Mouse (Mus musculus): Measurements from ENCODE around the gene Gm2431. TPM values are rescaled to one million over a fixed set of nuclear protein-coding genes. Genes with fewer than 3 reads are reported as not detected.
"Not testable (repeated sequence)": the region's sequence is repeated elsewhere in the genome, so short reads cannot be mapped to it uniquely, and the experiment has no call there.

Gene Gm2431
- polyA plus RNA-seq, 1 experiment from 2014 or later: not detected

DNA sequence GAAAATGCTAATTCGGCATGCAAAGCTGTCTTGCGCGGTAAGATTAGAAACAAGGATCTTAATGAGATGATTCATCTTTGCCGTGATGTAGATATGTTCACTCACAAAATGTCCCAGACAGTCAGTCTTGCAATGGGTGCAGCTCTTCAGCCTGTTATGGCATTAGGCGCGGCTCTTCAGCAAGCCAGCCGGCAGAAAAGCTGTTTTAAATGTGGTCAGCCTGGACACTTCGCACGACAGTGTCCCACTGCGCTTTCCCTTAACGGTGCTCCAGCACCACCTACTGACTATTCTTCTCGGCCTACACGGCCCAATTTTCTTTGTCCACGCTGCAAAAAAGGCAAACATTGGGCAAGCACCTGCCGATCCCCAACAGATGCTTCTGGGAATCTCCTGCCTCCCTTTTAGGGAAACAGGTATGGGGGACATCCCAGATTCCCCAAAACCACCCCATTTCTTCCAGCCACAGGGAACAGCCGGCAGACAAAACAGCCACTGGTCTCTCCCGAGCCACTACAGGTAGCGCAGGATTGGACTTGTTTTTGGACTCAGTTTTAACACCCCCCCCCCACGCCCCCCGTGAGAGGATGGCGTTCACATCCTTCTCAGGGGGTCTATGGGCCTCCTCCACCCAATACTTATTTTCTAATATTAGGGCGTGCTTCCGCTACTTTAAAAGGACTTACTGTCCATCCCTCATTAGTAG lies 27.1 kb upstream of the Gm2431 start:
- H3K27ac ChIP-seq (replicated peaks in 1 of 2; ENCODE audit: control insufficient read depth in 1 of 2, insufficient read depth in 1 of 2, low read depth in 2 of 2, low read length in 2 of 2): peak overlapping the region; percentile 47 to 90; a peak in 3 of 4 replicates
- peaks cover 7% of the 10 kb centered on the region in 2 experiments for H3K4me1 ChIP-seq (ENCODE audit: control insufficient read depth in 2 of 2, insufficient read depth in 2 of 2, low read length in 2 of 2)
- H3K9me3 ChIP-seq (ENCODE audit: control insufficient read depth, low read length): no peaks in the 10 kb centered on the region
- no peaks in the 10 kb centered on the region for H3K36me3 ChIP-seq (ENCODE audit: control insufficient read depth, insufficient read depth, low read length)
- peak overlapping the region; percentile 89 for H3K9ac ChIP-seq (ENCODE audit: low read length)
- ATAC-seq (ENCODE audit: insufficient number of reproducible peaks, insufficient read depth, low FRiP score, low read depth): no peak
- peak overlapping the region; percentile 32 to 58 for H3K4me3 ChIP-seq (ENCODE audit: control insufficient read depth in 1 of 2, insufficient read depth in 1 of 2, low read depth in 1 of 2, low read length in 2 of 2)
- H3K4me2 ChIP-seq (ENCODE audit: low read length): peak overlapping the region; percentile 95
- no peaks in the 10 kb centered on the region for H3K27me3 ChIP-seq (ENCODE audit: control insufficient read depth, insufficient read depth, low read length)
- WGBS: 20% methylated on average over 23 of the region's 23 CpGs

DNA sequence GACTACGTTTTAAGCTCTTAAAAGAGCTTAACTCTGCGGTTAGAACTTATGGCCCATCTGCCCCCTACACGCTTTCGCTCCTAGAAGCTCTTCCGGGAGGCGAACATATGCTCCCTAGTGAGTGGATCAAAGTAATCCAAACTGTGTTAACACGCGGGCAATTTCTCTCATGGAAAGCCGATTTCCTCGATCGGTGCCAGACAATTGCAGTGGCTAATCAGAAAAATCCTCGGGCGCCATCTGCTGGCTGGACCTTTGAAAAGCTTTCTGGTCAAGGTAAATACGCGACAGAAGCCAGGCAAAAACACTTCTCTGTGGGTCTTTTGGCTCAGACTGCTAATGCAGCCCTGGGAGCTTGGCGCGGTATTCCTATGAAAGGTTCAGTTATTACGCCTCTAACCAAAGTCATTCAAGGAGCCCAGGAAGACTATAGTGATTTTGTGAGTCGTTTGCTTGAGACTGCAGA lies 26.5 kb upstream of the Gm2431 start:
- Histone ChIP-seq H3K9ac (ENCODE audit: low read length) (peak overlapping the region; percentile 89), H3K4me1 (ENCODE audit: control insufficient read depth in 2 of 2, insufficient read depth in 2 of 2, low read length in 2 of 2) (peaks cover 7% of the 10 kb centered on the region in 2 experiments), H3K27me3 (ENCODE audit: control insufficient read depth, insufficient read depth, low read length) (no peaks in the 10 kb centered on the region), H3K27ac (replicated peaks in 1 of 2; ENCODE audit: control insufficient read depth in 1 of 2, insufficient read depth in 1 of 2, low read depth in 2 of 2, low read length in 2 of 2) (peak overlapping the region; percentile 90 to 91), H3K4me3 (ENCODE audit: control insufficient read depth in 1 of 2, insufficient read depth in 1 of 2, low read depth in 1 of 2, low read length in 2 of 2) (peak overlapping the region; percentile 45 to 58), H3K36me3 (ENCODE audit: control insufficient read depth, insufficient read depth, low read length) (no peaks in the 10 kb centered on the region), H3K9me3 (ENCODE audit: control insufficient read depth, low read length) (no peaks in the 10 kb centered on the region), H3K4me2 (ENCODE audit: low read length) (peak overlapping the region; percentile 95)
- peak; percentile 70 for ATAC-seq (ENCODE audit: insufficient number of reproducible peaks, insufficient read depth, low FRiP score, low read depth)
- under 1% methylated on average over 19 of the region's 19 CpGs for WGBS

DNA sequence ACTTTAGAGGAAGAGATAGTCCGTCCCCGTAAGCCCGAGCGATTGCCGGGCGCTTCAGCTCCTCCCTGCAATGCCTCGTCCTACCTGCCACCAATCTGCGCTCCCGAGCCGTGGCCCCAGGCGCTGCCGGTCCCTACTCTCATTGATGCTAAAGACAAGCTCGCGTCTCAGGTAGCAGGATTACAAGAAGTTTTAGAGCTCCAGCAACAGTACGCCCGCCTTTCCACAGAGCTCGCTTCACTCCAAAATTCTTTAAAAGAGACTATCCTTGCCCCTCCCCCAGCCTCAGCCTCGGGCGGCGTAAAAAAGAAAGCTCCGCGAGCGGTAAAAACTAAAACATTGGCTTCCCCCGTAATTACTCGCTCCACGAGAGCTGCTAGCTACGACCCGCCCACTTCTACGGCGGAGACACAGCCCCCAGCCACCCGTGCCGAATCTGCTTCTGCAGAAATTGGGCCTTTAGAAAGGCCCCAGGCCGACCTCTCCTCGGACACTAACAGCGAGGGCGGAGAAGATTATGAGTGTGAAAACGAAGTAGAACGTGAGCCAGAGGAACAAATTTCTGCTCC lies 26.0 kb upstream of the Gm2431 start:
- H3K4me3 ChIP-seq (ENCODE audit: control insufficient read depth in 1 of 2, insufficient read depth in 1 of 2, low read depth in 1 of 2, low read length in 2 of 2): peak overlapping the region; percentile 45 to 58
- H3K4me1 ChIP-seq (ENCODE audit: control insufficient read depth in 2 of 2, insufficient read depth in 2 of 2, low read length in 2 of 2): peaks cover 7% of the 10 kb centered on the region in 2 experiments
- peak overlapping the region; percentile 95 for H3K4me2 ChIP-seq (ENCODE audit: low read length)
- WGBS: under 1% methylated on average over 38 of the region's 38 CpGs
- H3K27me3 ChIP-seq (ENCODE audit: control insufficient read depth, insufficient read depth, low read length): no peaks in the 10 kb centered on the region
- ATAC-seq (ENCODE audit: insufficient number of reproducible peaks, insufficient read depth, low FRiP score, low read depth): peak; percentile 52; the same call in 1 of the 2 replicates
- no peaks in the 10 kb centered on the region for H3K36me3 ChIP-seq (ENCODE audit: control insufficient read depth, insufficient read depth, low read length)
- H3K27ac ChIP-seq (replicated peaks in 1 of 2; ENCODE audit: control insufficient read depth in 1 of 2, insufficient read depth in 1 of 2, low read depth in 2 of 2, low read length in 2 of 2): peak overlapping the region; percentile 90 to 91
- H3K9ac ChIP-seq (ENCODE audit: low read length): peak overlapping the region; percentile 89
- no peaks in the 10 kb centered on the region for H3K9me3 ChIP-seq (ENCODE audit: control insufficient read depth, low read length)

DNA sequence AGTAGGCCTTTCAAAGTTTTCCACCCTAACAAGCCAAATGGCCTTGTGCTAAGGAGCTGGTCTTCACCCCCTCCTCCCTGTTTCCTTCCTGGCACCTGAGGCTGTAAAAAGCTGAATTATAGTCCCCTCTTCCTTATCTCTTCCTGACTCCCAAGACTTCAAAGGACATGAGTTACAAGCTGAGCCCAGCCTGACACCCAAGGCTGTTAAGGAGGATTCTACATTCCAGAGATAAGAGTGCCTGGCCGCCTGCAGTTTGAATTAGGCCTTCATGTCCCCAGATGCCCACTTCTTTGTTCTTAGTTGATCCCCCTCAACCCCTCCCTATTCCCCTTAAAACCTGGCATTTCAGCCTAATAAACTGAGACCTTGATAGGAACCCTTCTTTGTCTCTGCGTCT lies 24.7 kb upstream of the Gm2431 start:
- H3K27ac ChIP-seq (replicated peaks in 1 of 2; ENCODE audit: control insufficient read depth in 1 of 2, insufficient read depth in 1 of 2, low read depth in 2 of 2, low read length in 2 of 2); H3K27me3 ChIP-seq (ENCODE audit: control insufficient read depth, insufficient read depth, low read length); H3K9ac ChIP-seq (ENCODE audit: low read length); H3K4me1 ChIP-seq (ENCODE audit: control insufficient read depth in 2 of 2, insufficient read depth in 2 of 2, low read length in 2 of 2); H3K9me3 ChIP-seq (ENCODE audit: control insufficient read depth, low read length); H3K4me2 ChIP-seq (ENCODE audit: low read length); H3K36me3 ChIP-seq (ENCODE audit: control insufficient read depth, insufficient read depth, low read length); H3K4me3 ChIP-seq (ENCODE audit: control insufficient read depth in 1 of 2, insufficient read depth in 1 of 2, low read depth in 1 of 2, low read length in 2 of 2); ATAC-seq (ENCODE audit: insufficient number of reproducible peaks, insufficient read depth, low FRiP score, low read depth): not testable (repeated sequence)
- 14% methylated on average over 2 of the region's 2 CpGs for WGBS

DNA sequence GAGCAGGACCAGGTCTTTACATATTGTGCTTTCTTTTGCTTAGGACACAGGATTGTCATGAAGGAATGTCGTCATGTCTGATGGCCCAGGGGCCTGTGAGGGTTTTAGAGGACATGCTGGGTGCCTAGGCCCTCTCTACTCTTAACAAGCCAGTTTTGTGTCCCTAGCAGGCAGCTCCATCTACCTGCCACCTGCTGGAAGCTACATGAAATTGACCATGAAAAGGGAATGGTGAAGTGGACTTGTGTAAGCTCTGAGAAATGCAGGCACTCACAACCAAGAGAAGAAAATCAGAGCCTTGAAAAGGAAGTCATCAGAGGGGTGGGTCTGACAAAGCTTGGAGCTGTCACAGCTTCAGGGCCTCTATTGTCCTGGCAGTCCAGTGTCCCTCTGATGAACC lies 21.1 kb upstream of the Gm2431 start:
- ATAC-seq (ENCODE audit: insufficient number of reproducible peaks, insufficient read depth, low FRiP score, low read depth); H3K36me3 ChIP-seq (ENCODE audit: control insufficient read depth, insufficient read depth, low read length); H3K4me2 ChIP-seq (ENCODE audit: low read length); H3K27me3 ChIP-seq (ENCODE audit: control insufficient read depth, insufficient read depth, low read length); H3K9ac ChIP-seq (ENCODE audit: low read length); H3K9me3 ChIP-seq (ENCODE audit: control insufficient read depth, low read length); H3K27ac ChIP-seq (replicated peaks in 1 of 2; ENCODE audit: control insufficient read depth in 1 of 2, insufficient read depth in 1 of 2, low read depth in 2 of 2, low read length in 2 of 2); H3K4me1 ChIP-seq (ENCODE audit: control insufficient read depth in 2 of 2, insufficient read depth in 2 of 2, low read length in 2 of 2); H3K4me3 ChIP-seq (ENCODE audit: control insufficient read depth in 1 of 2, insufficient read depth in 1 of 2, low read depth in 1 of 2, low read length in 2 of 2): not testable (repeated sequence)
- 71% methylated on average over 1 of the region's 1 CpGs for WGBS

DNA sequence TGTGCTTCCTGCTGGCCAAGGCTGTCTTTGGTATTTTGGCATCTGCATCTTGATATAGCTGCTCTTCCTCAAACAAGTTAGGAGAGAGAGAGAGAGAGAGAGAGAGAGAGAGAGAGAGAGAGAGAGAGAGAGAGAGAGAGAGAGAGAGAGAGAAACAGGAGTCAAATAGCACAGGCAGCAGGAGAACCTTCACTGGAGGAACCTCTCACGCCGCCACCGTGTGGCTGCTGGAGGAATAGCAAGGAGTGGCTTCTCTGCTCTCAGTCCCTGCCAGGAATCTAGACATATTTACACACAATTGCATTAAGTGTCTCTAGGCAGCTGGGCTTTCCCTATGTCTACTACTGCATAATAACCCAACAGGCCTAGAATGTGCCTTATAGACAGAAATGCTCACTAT lies 20.0 kb upstream of the Gm2431 start:
- ATAC-seq (ENCODE audit: insufficient number of reproducible peaks, insufficient read depth, low FRiP score, low read depth); H3K9ac ChIP-seq (ENCODE audit: low read length); H3K36me3 ChIP-seq (ENCODE audit: control insufficient read depth, insufficient read depth, low read length): not testable (repeated sequence)

DNA sequence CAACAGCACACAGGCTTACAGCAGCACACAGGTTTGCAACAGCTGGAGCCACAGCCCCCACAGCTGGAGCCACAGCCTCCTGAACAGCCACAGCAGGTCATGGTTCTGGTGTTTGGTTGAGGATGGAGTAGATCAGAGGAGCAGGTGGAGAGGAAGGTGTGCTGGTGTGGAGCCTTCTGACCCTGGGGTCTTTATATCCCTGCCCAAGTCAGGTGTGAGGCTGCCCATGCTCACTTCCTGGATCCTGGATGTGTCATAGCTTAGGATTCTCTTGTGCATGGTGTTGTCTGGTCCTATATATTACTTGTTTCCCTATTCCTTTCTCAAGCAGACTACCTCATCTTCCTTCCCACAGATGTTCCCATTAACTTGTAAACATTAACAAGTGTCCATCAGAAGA lies 16.1 kb upstream of the Gm2431 start, which contains the start of gene Gm4559:
Gene Gm4559 (minus strand): TSS at position 101 of the 400 bp plus-strand sequence.
- not testable (repeated sequence) for H3K4me1 ChIP-seq (ENCODE audit: control insufficient read depth in 2 of 2, insufficient read depth in 2 of 2, low read length in 2 of 2); H3K27ac ChIP-seq (replicated peaks in 1 of 2; ENCODE audit: control insufficient read depth in 1 of 2, insufficient read depth in 1 of 2, low read depth in 2 of 2, low read length in 2 of 2); H3K9me3 ChIP-seq (ENCODE audit: control insufficient read depth, low read length); H3K27me3 ChIP-seq (ENCODE audit: control insufficient read depth, insufficient read depth, low read length); H3K9ac ChIP-seq (ENCODE audit: low read length); H3K36me3 ChIP-seq (ENCODE audit: control insufficient read depth, insufficient read depth, low read length); H3K4me3 ChIP-seq (ENCODE audit: control insufficient read depth in 1 of 2, insufficient read depth in 1 of 2, low read depth in 1 of 2, low read length in 2 of 2); ATAC-seq (ENCODE audit: insufficient number of reproducible peaks, insufficient read depth, low FRiP score, low read depth); H3K4me2 ChIP-seq (ENCODE audit: low read length)

More for the DNA sequence above, 20.0 kb upstream of the Gm2431 start:
- not testable (repeated sequence) for H3K9me3 ChIP-seq (ENCODE audit: control insufficient read depth, low read length); H3K4me3 ChIP-seq (ENCODE audit: control insufficient read depth in 1 of 2, insufficient read depth in 1 of 2, low read depth in 1 of 2, low read length in 2 of 2); H3K27me3 ChIP-seq (ENCODE audit: control insufficient read depth, insufficient read depth, low read length); H3K27ac ChIP-seq (replicated peaks in 1 of 2; ENCODE audit: control insufficient read depth in 1 of 2, insufficient read depth in 1 of 2, low read depth in 2 of 2, low read length in 2 of 2); H3K4me2 ChIP-seq (ENCODE audit: low read length)
- H3K4me1 ChIP-seq (ENCODE audit: control insufficient read depth in 2 of 2, insufficient read depth in 2 of 2, low read length in 2 of 2): peaks cover 4 to 12% of the 10 kb centered on the region in 2 experiments
- 0% methylated on average over 3 of the region's 3 CpGs for whole genome bisulfite sequencing
